Mouse (Mus musculus): ENCODE data around the gene Mylpf. TPM values are rescaled to one million over a fixed set of nuclear protein-coding genes. Genes with fewer than 3 reads are reported as not detected.
"Not testable (repeated sequence)": the region's sequence is repeated elsewhere in the genome, so short reads cannot be mapped to it uniquely, and the experiment has no call there.

Mylpf gene
- polyA plus RNA-seq, 1 experiment: 39.4 TPM

DNA sequence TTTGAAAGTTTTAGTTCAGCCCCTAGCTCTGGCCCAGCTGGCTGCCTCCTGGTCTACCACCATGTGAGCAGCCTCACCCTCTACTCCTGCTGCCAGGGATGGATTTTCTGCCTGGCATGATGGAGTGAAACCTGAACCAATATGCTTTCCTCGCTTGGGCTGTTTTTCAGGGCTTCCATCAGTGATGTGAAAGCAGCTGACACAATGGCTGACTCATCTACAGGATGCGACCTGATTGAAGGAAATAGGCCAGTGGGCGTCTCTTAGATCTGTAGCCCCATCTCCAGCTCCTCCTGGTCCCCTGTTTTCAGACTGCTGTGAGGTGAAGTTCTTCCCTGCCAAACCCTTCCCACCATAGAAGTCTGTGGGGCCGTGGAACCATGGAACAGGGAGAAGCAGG, 31.8 kb upstream of the Mylpf start:
- Histone ChIP-seq H3K27me3 (ENCODE audit: control insufficient read depth, insufficient read depth, insufficient read length) (no peaks in the 10 kb centered on the region), H3K79me3 (ENCODE audit: low read depth) (no peaks in the 10 kb centered on the region), H3K4me3 (ENCODE audit: insufficient read depth, poor library complexity, severe bottlenecking) (no peak overlapping the region), H3K36me3 (ENCODE audit: control insufficient read depth, insufficient read depth) (no peaks in the 10 kb centered on the region), H3K79me2 (ENCODE audit: control insufficient read depth, insufficient read depth) (no peaks in the 10 kb centered on the region), H3ac (ENCODE audit: control insufficient read depth, insufficient read length, low read depth) (no peak overlapping the region)
- TF ChIP-seq CTCF (IDR thresholded peaks at IDR 0.05; ENCODE audit: control insufficient read depth, insufficient read depth, insufficient read length): no peak
- TF ChIP-seq MYOD1 (IDR thresholded peaks at IDR 0.05; ENCODE audit: control insufficient read depth, insufficient read length, low read depth): no peak
- no peak for TF ChIP-seq FOSL1 (IDR thresholded peaks at IDR 0.05; ENCODE audit: insufficient read depth, low read length, poor library complexity, severe bottlenecking)
- no peak for TF ChIP-seq MAX (IDR thresholded peaks at IDR 0.05)
- TF ChIP-seq MYOG (IDR thresholded peaks at IDR 0.05; ENCODE audit: control insufficient read depth, extremely low read depth, insufficient read length): no peak
- TF ChIP-seq USF1 (IDR thresholded peaks at IDR 0.05; ENCODE audit: low read depth): no peak
- TF ChIP-seq CEBPB (IDR thresholded peaks at IDR 0.05; ENCODE audit: low read depth): no peak

GRCm38 (mm10) chr7:127180783-127181182, 27.9 kb upstream of the Mylpf start:
- Histone ChIP-seq H3K27me3 (ENCODE audit: control insufficient read depth, insufficient read depth, insufficient read length) (no peaks in the 10 kb centered on the region), H3K79me2 (ENCODE audit: control insufficient read depth, insufficient read depth) (no peaks in the 10 kb centered on the region), H3K36me3 (ENCODE audit: control insufficient read depth, insufficient read depth) (no peaks in the 10 kb centered on the region), H3K4me3 (ENCODE audit: insufficient read depth, poor library complexity, severe bottlenecking) (no peak overlapping the region), H3ac (ENCODE audit: control insufficient read depth, insufficient read length, low read depth) (no peak overlapping the region), H3K79me3 (ENCODE audit: low read depth) (no peaks in the 10 kb centered on the region)
- no peak for TF ChIP-seq USF1 (IDR thresholded peaks at IDR 0.05; ENCODE audit: low read depth)

- not testable (repeated sequence) for H3K27me3 ChIP-seq (ENCODE audit: control insufficient read depth, insufficient read depth, insufficient read length); H3K36me3 ChIP-seq (ENCODE audit: control insufficient read depth, insufficient read depth); H3K79me3 ChIP-seq (ENCODE audit: low read depth); H3K4me3 ChIP-seq (ENCODE audit: insufficient read depth, poor library complexity, severe bottlenecking); H3ac ChIP-seq (ENCODE audit: control insufficient read depth, insufficient read length, low read depth); H3K79me2 ChIP-seq (ENCODE audit: control insufficient read depth, insufficient read depth)
Observed at GRCm38 (mm10) chr7:127181724-127182123, 27.0 kb upstream of the Mylpf start.

- TF ChIP-seq FOSL1 (IDR thresholded peaks at IDR 0.05; ENCODE audit: insufficient read depth, low read length, poor library complexity, severe bottlenecking) (no peak), CEBPB (IDR thresholded peaks at IDR 0.05; ENCODE audit: low read depth) (no peak), MAX (IDR thresholded peaks at IDR 0.05) (no peak), MYOG (IDR thresholded peaks at IDR 0.05; ENCODE audit: control insufficient read depth, extremely low read depth, insufficient read length) (no peak), USF1 (IDR thresholded peaks at IDR 0.05; ENCODE audit: low read depth) (no peak), MYOD1 (IDR thresholded peaks at IDR 0.05; ENCODE audit: control insufficient read depth, insufficient read length, low read depth) (no peak), CTCF (IDR thresholded peaks at IDR 0.05; ENCODE audit: control insufficient read depth, insufficient read depth, insufficient read length) (no peak)
- Histone ChIP-seq H3K4me3 (ENCODE audit: insufficient read depth, poor library complexity, severe bottlenecking) (no peak overlapping the region), H3K79me3 (ENCODE audit: low read depth) (no peaks in the 10 kb centered on the region), H3ac (ENCODE audit: control insufficient read depth, insufficient read length, low read depth) (no peak overlapping the region), H3K27me3 (ENCODE audit: control insufficient read depth, insufficient read depth, insufficient read length) (no peaks in the 10 kb centered on the region), H3K79me2 (ENCODE audit: control insufficient read depth, insufficient read depth) (no peaks in the 10 kb centered on the region), H3K36me3 (ENCODE audit: control insufficient read depth, insufficient read depth) (no peaks in the 10 kb centered on the region)
Observed at GRCm38 (mm10) chr7:127183345-127183744, 25.3 kb upstream of the Mylpf start.

GRCm38 (mm10) chr7:127183828-127184227, 24.9 kb upstream of the Mylpf start:
- H3K4me3 ChIP-seq (ENCODE audit: insufficient read depth, poor library complexity, severe bottlenecking): no peak overlapping the region
- no peaks in the 10 kb centered on the region for H3K79me3 ChIP-seq (ENCODE audit: low read depth)
- no peaks in the 10 kb centered on the region for H3K36me3 ChIP-seq (ENCODE audit: control insufficient read depth, insufficient read depth)
- TF ChIP-seq CEBPB (IDR thresholded peaks at IDR 0.05; ENCODE audit: low read depth) (no peak), USF1 (IDR thresholded peaks at IDR 0.05; ENCODE audit: low read depth) (no peak), MAX (IDR thresholded peaks at IDR 0.05) (no peak), CTCF (IDR thresholded peaks at IDR 0.05; ENCODE audit: control insufficient read depth, insufficient read depth, insufficient read length) (no peak), MYOG (IDR thresholded peaks at IDR 0.05; ENCODE audit: control insufficient read depth, extremely low read depth, insufficient read length) (no peak), MYOD1 (IDR thresholded peaks at IDR 0.05; ENCODE audit: control insufficient read depth, insufficient read length, low read depth) (no peak), FOSL1 (IDR thresholded peaks at IDR 0.05; ENCODE audit: insufficient read depth, low read length, poor library complexity, severe bottlenecking) (no peak)
- no peak overlapping the region for H3ac ChIP-seq (ENCODE audit: control insufficient read depth, insufficient read length, low read depth)
- H3K79me2 ChIP-seq (ENCODE audit: control insufficient read depth, insufficient read depth): no peaks in the 10 kb centered on the region
- H3K27me3 ChIP-seq (ENCODE audit: control insufficient read depth, insufficient read depth, insufficient read length): no peaks in the 10 kb centered on the region

GRCm38 (mm10) chr7:127184720-127185119, 24.0 kb upstream of the Mylpf start:
- H3K4me3 ChIP-seq (ENCODE audit: insufficient read depth, poor library complexity, severe bottlenecking): no peak overlapping the region
- no peak for TF ChIP-seq CTCF (IDR thresholded peaks at IDR 0.05; ENCODE audit: control insufficient read depth, insufficient read depth, insufficient read length)
- TF ChIP-seq MYOG (IDR thresholded peaks at IDR 0.05; ENCODE audit: control insufficient read depth, extremely low read depth, insufficient read length): no peak
- no peak for TF ChIP-seq FOSL1 (IDR thresholded peaks at IDR 0.05; ENCODE audit: insufficient read depth, low read length, poor library complexity, severe bottlenecking)
- TF ChIP-seq MAX (IDR thresholded peaks at IDR 0.05): no peak
- no peak for TF ChIP-seq USF1 (IDR thresholded peaks at IDR 0.05; ENCODE audit: low read depth)
- no peak for TF ChIP-seq MYOD1 (IDR thresholded peaks at IDR 0.05; ENCODE audit: control insufficient read depth, insufficient read length, low read depth)
- no peaks in the 10 kb centered on the region for H3K79me2 ChIP-seq (ENCODE audit: control insufficient read depth, insufficient read depth)
- no peaks in the 10 kb centered on the region for H3K36me3 ChIP-seq (ENCODE audit: control insufficient read depth, insufficient read depth)
- no peak overlapping the region for H3ac ChIP-seq (ENCODE audit: control insufficient read depth, insufficient read length, low read depth)
- no peaks in the 10 kb centered on the region for H3K79me3 ChIP-seq (ENCODE audit: low read depth)
- no peaks in the 10 kb centered on the region for H3K27me3 ChIP-seq (ENCODE audit: control insufficient read depth, insufficient read depth, insufficient read length)

Data from C2C12 (cell line).